Mouse (Mus musculus) lung, embryonic 16.5 days (tissue): Measurements from ENCODE around the gene Trim26. TPM values are rescaled to one million over a fixed set of nuclear protein-coding genes. Genes with fewer than 3 reads are reported as not detected.
A peak's percentile ranks its signal among the peaks of the same experiment; 100 is the strongest.
"Not testable (repeated sequence)": the region's sequence is repeated elsewhere in the genome, so short reads cannot be mapped to it uniquely, and the experiment has no call there.

Source experiments
- ATAC-seq: fragments of 200-750 bp; cut with Nextera tagmentation; 2 replicates; pipeline ENCODE4 v1.8.0; 2017; ENCODE audit warnings: low read depth, mild to moderate bottlenecking, moderate library complexity
- H3K27ac ChIP-seq: fragments of 300-500 bp; sonication (generic); 2 replicates; pipeline ENCODE4 v1.5.1; 2014; ENCODE audit warnings: mild to moderate bottlenecking, control low read depth, low read length
- H3K27me3 ChIP-seq: fragments of 300-500 bp; sonication (generic); 2 replicates; pipeline ENCODE4 v1.6.1; 2014; ENCODE audit warnings: low read depth, low read length, mixed read lengths; ENCODE audit not compliant: control insufficient read depth, insufficient read depth
- H3K36me3 ChIP-seq: fragments of 300-500 bp; sonication (generic); 2 replicates; pipeline ENCODE4 v1.6.1; 2014; ENCODE audit warnings: low read length; ENCODE audit not compliant: control insufficient read depth, insufficient read depth
- H3K4me1 ChIP-seq: fragments of 300-500 bp; sonication (generic); replicated peaks from 2 replicates; pipeline ENCODE4 v1.6.1; 2014; ENCODE audit warnings: low read length, mixed read lengths; ENCODE audit not compliant: control insufficient read depth, insufficient read depth
- H3K4me2 ChIP-seq: fragments of 300-500 bp; sonication (generic); 2 replicates; pipeline ENCODE4 v1.6.1; 2014; ENCODE audit warnings: low read depth, low read length, control low read depth
- H3K4me3 ChIP-seq: fragments of 300-500 bp; sonication (generic); 2 replicates; pipeline ENCODE4 v1.5.1; 2014; ENCODE audit warnings: mild to moderate bottlenecking, low read length, control low read depth
- H3K9ac ChIP-seq: fragments of 300-500 bp; sonication (generic); 2 replicates; pipeline ENCODE4 v1.6.1; 2014; ENCODE audit warnings: low read length, control low read depth
- H3K9me3 ChIP-seq: fragments of 300-500 bp; sonication (generic); 2 replicates; pipeline ENCODE4 v1.6.1; 2016; ENCODE audit warnings: low read length; ENCODE audit not compliant: control insufficient read depth
- WGBS: fragments of 180-500 bp; shearing (Covaris S2); extraction: QIAGEN DNeasy Blood & Tissue Kit; methylation state at CpG from one replicate; pipeline ENCODE4 v1.1.7; 2014; 5-methylcytosine and 5-hydroxymethylcytosine counted together
- polyA plus RNA-seq: library from polyadenylated mRNA; unstranded; fragments of >200 nt; fragmentation: Nextera tagmentation; extraction: Ambion mirVana; gene quantifications from 2 replicates; pipeline ENCODE4 v1.2.1, GENCODE M21; 2015

Trim26 gene
- 40.6 and 44.4 TPM in 2 replicates for polyA plus RNA-seq

- whole genome bisulfite sequencing, result under 1% methylated on average over 58 of the region's 58 CpGs
- Histone ChIP-seq H3K27ac (peak within 1 kb of the TSS; percentile 94), H3K4me2 (peak within 1 kb of the TSS; percentile 70), H3K4me3 (peak within 1 kb of the TSS; percentile 77), H3K4me1 (peaks cover 13% of the 10 kb centered on the region; the same call in 1 of the 2 replicates), H3K9ac (peak within 1 kb of the TSS; percentile 92), H3K36me3 (no peaks in the 10 kb centered on the region), H3K27me3 (no peaks in the 10 kb centered on the region), H3K9me3 (no peaks in the 10 kb centered on the region)
- ATAC-seq, result peak; percentile 99
Observed at GRCm38 (mm10) chr17:36836874-36837647, at the start of gene Trim26. Gene Trim26, plus strand, starts transcription at chr17:36837134.

- no peak overlapping the region for H3K9ac ChIP-seq
- H3K4me1 ChIP-seq, result no peaks in the 10 kb centered on the region
- H3K9me3 ChIP-seq, result no peaks in the 10 kb centered on the region
- no peaks in the 10 kb centered on the region for H3K36me3 ChIP-seq
- no peak overlapping the region for H3K27ac ChIP-seq
- no peak overlapping the region for H3K4me3 ChIP-seq
- no peak for ATAC-seq
- no peaks in the 10 kb centered on the region for H3K27me3 ChIP-seq
- no peak overlapping the region for H3K4me2 ChIP-seq
- WGBS, result 71% methylated on average over 2 of the region's 2 CpGs
Observed at GRCm38 (mm10) chr17:36788351-36788750, 48.6 kb upstream of the Trim26 start.

GRCm38 (mm10) chr17:36788801-36789200 lies 48.1 kb upstream of the Trim26 start:
- not testable (repeated sequence) for H3K9ac ChIP-seq, H3K4me1 ChIP-seq, H3K9me3 ChIP-seq, H3K4me3 ChIP-seq, H3K36me3 ChIP-seq, H3K4me2 ChIP-seq, H3K27ac ChIP-seq, ATAC-seq, H3K27me3 ChIP-seq

DNA sequence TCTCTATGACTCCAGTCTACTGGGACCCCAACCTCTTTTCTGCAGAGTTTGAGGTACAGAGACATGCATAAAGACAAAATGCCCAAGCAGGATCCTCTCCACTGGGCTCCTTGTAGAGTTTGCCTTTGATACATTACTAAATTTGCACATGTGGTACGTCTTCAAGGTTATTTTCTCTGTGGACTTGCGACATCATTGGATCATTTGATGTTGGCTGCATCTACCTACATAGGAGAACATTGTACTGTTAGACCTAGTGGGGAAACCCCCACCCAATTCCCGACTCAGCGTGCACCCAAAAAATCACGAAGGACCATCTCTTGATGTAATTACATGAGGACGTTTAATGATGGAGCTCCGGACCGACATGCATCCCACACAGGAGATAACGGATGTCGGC lies 37.4 kb upstream of the Trim26 start:
- Histone ChIP-seq H3K4me3 (no peak overlapping the region), H3K4me2 (no peak overlapping the region), H3K27me3 (no peaks in the 10 kb centered on the region), H3K9ac (no peak overlapping the region), H3K27ac (no peak overlapping the region), H3K36me3 (no peaks in the 10 kb centered on the region), H3K4me1 (no peaks in the 10 kb centered on the region), H3K9me3 (no peaks in the 10 kb centered on the region)
- WGBS, result 56% methylated on average over 10 of the region's 10 CpGs
- no peak for ATAC-seq

DNA sequence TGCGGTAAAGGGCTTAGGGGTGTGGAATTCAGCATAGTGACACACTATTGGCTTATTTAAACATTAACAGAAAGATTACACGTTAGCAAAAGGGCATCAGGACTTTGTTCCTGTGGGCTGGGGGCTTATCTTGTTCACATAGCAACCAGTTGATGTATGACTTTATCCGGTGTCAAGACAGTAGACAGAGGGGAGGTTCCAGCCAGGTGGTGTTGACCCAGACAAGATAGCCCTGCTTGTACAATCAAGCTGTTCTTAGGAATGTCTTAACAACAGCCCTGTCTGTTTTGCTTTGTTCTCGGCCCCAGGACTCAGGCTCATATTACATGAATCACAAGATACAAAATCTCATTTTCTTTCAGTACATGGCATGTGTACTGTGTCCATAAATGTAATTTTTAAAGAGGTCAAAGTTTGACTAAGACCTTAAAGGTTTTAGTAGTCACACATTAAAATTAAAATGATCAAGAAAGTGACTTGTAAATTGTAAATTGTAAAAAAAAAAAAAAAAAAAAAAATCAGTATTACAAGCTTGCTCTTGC lies 36.9 kb upstream of the Trim26 start:
- H3K4me3 ChIP-seq, H3K4me1 ChIP-seq, H3K9ac ChIP-seq, H3K27me3 ChIP-seq, ATAC-seq, H3K9me3 ChIP-seq, H3K27ac ChIP-seq, H3K36me3 ChIP-seq, H3K4me2 ChIP-seq: not testable (repeated sequence)
- WGBS, result 9% methylated on average over 4 of the region's 4 CpGs

DNA sequence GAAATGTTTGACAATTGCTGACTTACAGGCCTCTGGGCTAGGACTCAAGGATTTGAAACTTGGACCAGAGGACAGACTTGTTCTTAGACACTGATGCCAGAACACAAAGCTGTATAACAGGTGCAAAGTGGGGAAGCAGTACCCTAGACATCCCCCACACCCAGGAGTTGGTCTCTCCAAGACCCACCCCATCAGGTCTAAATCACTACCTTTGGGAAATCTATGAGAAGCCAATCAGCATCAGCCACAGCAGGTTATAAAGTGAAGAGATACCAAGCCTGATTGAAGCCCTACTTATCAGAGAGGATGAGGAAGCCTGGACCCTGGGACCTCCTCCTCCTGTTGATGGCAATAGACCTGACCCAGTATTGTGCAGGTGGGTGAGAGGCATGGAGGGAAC lies 25.1 kb upstream of the Trim26 start, which contains the start of gene H2-M10.6:
Gene H2-M10.6, plus strand, starts transcription at position 301 of the 400 bp plus-strand sequence.
- Histone ChIP-seq H3K27me3 (no peaks in the 10 kb centered on the region), H3K4me3 (no peak within 1 kb of the TSS), H3K36me3 (no peaks in the 10 kb centered on the region), H3K4me1 (no peaks in the 10 kb centered on the region), H3K27ac (no peak within 1 kb of the TSS), H3K9ac (no peak within 1 kb of the TSS), H3K4me2 (no peak within 1 kb of the TSS), H3K9me3 (no peaks in the 10 kb centered on the region)
- no peak for ATAC-seq

- no peaks in the 10 kb centered on the region for H3K27me3 ChIP-seq
- H3K9me3 ChIP-seq, result no peaks in the 10 kb centered on the region
- no peaks in the 10 kb centered on the region for H3K4me1 ChIP-seq
- H3K36me3 ChIP-seq, result no peaks in the 10 kb centered on the region
- no peak overlapping the region for H3K27ac ChIP-seq
- H3K4me3 ChIP-seq, result no peak overlapping the region
- no peak overlapping the region for H3K4me2 ChIP-seq
- ATAC-seq, result no peak
- H3K9ac ChIP-seq, result no peak overlapping the region
Observed at GRCm38 (mm10) chr17:36824005-36824404, 12.9 kb upstream of the Trim26 start.

- Histone ChIP-seq H3K4me3 (no peak overlapping the region), H3K9me3 (no peaks in the 10 kb centered on the region), H3K4me2 (no peak overlapping the region), H3K9ac (no peak overlapping the region), H3K4me1 (no peaks in the 10 kb centered on the region), H3K27ac (no peak overlapping the region), H3K27me3 (no peaks in the 10 kb centered on the region), H3K36me3 (no peaks in the 10 kb centered on the region)
- no peak for ATAC-seq
- WGBS, result 18% methylated on average over 4 of the region's 4 CpGs
Observed at GRCm38 (mm10) chr17:36825525-36825924, 11.4 kb upstream of the Trim26 start.

GRCm38 (mm10) chr17:36826002-36826401 lies 10.9 kb upstream of the Trim26 start:
- not testable (repeated sequence) for H3K4me3 ChIP-seq, H3K36me3 ChIP-seq, H3K4me1 ChIP-seq, H3K9me3 ChIP-seq, H3K27me3 ChIP-seq, H3K9ac ChIP-seq, H3K27ac ChIP-seq, H3K4me2 ChIP-seq
- peak; percentile 65; the same call in 1 of the 2 replicates for ATAC-seq
- 14% methylated on average over 5 of the region's 5 CpGs for WGBS
